Mouse (Mus musculus): Measurements from ENCODE around the gene Zbtb1. TPM values are rescaled to one million over a fixed set of nuclear protein-coding genes. Genes with fewer than 3 reads are reported as not detected.

Gene Zbtb1
- total RNA-seq, 2 experiments from 2014 or later: 9.5 to 10.9 TPM

- ATAC-seq (replicated peaks; ENCODE audit: low FRiP score, poor library complexity, severe bottlenecking): no peak
Observed at GRCm38 (mm10) chr12:76368201-76368789, 1.8 kb upstream of the Zbtb1 start.

DNA sequence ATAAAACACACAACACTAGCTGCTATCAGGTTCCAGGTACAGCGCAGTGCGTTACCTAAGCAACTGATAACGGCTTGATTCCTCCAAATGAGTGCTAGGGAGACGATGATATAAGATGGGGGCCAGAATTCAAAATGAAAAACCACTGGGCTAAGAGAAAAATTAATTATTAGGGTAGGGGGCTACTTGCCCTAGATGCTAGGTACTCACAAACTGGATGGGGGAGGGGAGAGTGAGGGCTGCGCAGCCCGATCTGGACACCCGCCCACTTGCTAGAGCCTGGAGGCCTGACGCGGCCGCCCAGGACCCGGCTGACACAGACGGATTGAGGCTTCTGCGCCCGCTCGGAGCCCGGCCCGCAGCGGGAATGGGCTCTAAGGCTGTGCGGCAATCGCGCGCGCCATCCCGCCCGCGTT, 1.3 kb upstream of the Zbtb1 start:
- ATAC-seq (replicated peaks; ENCODE audit: low FRiP score, poor library complexity, severe bottlenecking): peak; percentile 27; the same call in 1 of the 2 replicates

DNA sequence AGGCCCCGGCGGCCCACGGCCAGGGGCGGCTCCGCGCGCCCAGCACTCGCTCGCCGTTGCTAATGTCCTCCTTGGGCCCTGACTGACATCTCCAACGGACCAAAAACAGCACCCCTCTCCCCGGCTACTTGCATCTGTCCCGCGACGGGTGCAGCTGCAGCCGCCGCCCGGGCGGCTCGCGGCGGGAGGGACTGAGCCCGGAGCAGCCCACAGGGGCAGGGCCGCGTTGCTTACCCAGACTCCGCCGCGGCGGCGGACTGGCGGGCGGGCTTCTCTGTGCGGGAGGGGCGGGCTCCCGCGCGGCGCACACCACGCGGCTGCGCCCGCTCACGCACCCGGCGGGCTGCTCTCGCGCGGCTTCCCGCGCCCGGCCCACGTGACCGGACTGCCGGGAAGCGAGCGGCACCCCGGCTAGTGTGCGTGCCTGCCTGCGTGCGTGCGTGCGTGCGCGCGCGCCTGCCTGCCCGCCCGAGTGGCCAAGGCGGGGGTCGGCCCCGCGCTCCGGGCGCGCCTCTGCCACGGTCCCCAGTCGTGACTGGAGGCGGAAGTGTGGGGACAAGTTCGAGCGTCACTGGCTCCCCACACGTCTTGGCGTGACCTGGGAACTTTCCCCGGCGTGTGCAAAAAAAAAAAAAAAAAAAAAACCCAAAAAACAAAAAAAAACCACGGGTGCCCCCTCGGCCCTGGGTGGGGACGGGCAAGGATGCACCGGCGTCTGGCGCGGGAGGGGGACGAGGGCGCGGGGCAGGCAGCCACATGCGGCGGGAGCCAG, 674 bp upstream of the Zbtb1 start, which contains the start of gene Zbtb25:
Zbtb25 (minus strand) TSS at position 397 of the 772 bp plus-strand sequence.
- peak; percentile 67 for ATAC-seq (replicated peaks; ENCODE audit: low FRiP score, poor library complexity, severe bottlenecking)

DNA sequence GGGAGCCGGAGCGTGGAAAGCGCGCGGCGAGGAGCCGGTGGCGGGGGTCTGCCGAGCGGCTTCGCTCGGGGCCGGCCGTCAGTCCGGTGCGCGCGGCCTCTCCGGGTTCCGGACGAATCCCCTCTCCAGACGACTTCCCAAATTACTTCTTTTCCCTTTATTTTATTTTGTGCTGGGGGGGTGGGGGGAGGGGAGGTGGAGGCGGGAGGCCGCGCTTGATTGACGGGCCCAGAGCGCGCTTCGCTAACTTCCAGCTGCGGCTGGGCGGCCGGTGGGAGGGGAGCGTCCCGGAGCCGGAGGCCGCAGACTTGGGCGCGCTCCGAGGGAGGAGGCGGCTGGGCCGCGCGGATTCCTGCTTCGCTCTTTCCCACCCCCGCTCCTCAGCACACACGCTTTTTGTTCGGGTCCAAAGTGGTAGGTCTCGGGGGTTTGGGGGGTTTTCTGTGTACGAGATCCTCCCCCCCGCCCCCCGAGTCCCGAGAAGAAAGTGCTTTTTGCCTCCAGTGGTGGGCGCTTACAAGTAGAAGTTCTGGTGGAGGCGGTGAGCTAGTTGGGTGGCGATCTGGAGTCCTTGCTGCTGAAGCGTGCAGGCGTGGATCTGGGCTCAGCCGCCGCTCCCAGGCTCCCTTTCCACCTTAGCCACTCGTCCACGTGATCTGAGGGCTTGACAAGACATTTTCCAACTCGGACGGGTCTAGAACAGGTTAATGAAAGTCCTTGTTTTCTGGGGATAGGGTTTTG, 935 bp downstream of the Zbtb1 start:
- peak; percentile 59 for ATAC-seq (replicated peaks; ENCODE audit: low FRiP score, poor library complexity, severe bottlenecking)

DNA sequence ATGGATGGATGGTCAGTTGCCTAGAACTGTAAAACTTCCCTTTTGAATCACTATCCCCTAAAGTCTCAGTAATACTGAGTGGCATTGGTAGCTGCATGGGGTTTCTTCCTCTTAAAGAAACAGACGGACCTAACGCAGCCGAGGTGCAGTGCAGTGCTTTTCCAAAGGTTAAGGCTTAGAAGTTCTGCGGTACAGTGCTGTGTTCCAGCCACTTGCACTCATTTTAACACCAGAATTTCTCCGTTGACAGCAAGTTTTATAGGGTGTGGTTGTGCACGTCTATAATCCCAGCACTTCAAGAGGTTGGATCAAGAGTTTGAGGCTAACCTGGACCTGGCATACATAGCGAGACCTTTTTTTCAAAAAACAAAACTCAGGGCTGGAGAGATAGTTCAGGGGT, 2.0 kb downstream of the Zbtb1 start:
- no peak for ATAC-seq (replicated peaks; ENCODE audit: low FRiP score, poor library complexity, severe bottlenecking)

- no peak for ATAC-seq (replicated peaks; ENCODE audit: low FRiP score, poor library complexity, severe bottlenecking)
Observed at GRCm38 (mm10) chr12:76372881-76373818, 3.1 kb downstream of the Zbtb1 start.

DNA sequence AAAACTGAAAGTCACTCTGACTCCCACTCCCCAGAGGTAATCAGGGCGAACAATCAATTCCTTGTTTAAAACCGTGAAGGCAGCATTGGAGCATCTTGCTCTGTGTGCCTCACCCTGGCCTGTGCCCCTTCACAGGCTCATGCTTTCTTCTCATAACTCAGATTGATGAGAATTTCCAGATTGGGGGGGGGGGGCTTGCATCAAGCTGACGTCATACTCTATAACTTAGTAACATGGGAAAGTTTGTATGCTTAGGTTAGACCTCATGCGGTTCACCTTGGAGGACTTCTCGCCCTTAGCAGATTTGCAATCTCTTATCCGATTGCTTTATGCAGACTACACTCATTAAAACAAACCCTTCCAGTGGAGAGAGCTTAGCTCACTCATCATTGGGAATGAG, 3.9 kb downstream of the Zbtb1 start:
- ATAC-seq (replicated peaks; ENCODE audit: low FRiP score, poor library complexity, severe bottlenecking): no peak

DNA sequence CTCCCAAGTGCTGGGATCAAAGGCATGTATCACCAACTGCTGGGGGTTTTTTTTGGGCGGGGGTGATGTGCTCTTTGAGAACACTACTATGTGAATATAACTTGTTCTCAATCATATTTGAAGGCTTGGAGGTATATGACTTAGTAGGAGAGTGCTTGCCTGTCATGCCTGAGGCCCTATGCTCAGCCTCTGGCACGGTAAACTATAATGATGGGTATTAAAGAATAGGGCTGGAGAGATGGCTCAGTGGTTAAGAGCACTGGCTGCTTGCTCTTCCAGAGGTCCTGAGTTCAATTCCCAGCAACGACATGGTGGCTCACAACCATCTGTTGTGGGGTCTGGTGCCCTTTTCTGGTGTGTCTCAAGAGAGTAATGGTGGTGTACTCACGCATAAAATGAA, 4.8 kb downstream of the Zbtb1 start:
- ATAC-seq (replicated peaks; ENCODE audit: low FRiP score, poor library complexity, severe bottlenecking): no peak

GRCm38 (mm10) chr12:76375506-76375905, 5.4 kb downstream of the Zbtb1 start:
- peak; percentile 33 for ATAC-seq (replicated peaks; ENCODE audit: low FRiP score, poor library complexity, severe bottlenecking)

DNA sequence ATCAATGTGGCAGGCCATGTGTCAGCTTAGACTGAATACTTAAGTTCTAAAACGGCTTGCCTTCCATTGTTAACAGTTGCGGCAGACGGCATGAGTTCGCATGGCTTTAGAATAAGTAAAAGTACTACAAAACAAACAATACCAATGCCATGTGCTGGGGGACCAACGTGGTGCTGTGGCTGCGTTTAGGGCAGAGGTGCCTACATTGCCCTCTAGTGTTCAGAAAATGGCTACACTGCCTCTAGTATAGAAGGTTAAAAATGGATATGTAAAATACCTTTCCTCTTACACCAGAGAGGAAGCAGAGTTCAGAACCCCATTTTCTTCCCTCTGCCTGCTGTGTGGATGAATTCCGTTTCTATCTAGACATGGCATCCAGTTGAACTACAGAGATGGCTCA, 6.6 kb downstream of the Zbtb1 start:
- ATAC-seq (replicated peaks; ENCODE audit: low FRiP score, poor library complexity, severe bottlenecking): peak; percentile 77

DNA sequence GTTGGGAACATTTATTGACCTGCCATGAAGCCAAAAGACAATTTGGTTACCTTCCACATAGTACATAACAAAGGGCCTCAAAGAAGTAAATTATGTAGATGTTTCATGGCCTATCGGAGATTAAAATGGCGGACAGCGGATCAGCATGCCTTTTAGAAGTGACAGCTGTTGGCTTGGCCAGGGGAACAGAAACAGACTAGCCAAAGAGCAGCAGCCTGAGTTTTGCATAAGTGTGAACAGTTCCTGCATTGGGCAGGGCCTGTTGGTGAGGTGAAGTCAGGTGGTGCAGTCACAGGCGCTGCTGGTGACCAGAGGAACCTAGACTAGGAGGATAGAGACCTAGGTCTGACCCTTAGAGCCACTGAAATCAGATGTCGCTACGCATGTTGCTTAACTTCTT, 7.0 kb downstream of the Zbtb1 start:
- no peak for ATAC-seq (replicated peaks; ENCODE audit: low FRiP score, poor library complexity, severe bottlenecking)

DNA sequence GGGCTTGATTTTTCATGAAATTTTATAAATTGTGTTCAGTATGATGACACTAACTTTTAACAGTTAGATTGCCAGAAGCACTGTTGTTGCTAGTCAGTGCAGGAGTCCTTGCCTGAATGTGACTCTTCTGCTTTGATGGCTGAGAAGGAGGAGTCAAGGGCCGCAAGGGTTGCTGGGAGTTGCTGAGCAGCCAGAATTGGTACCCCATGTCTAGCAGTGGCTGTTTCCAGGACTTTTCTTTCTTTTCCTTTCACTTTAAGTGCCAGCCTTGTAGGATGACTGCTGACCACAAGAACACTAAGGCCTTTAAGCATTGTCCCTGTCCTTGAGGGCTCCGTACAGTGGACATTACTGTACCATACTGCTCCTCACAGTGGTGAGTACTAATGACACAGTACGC, 7.7 kb downstream of the Zbtb1 start:
- no peak for ATAC-seq (replicated peaks; ENCODE audit: low FRiP score, poor library complexity, severe bottlenecking)

DNA sequence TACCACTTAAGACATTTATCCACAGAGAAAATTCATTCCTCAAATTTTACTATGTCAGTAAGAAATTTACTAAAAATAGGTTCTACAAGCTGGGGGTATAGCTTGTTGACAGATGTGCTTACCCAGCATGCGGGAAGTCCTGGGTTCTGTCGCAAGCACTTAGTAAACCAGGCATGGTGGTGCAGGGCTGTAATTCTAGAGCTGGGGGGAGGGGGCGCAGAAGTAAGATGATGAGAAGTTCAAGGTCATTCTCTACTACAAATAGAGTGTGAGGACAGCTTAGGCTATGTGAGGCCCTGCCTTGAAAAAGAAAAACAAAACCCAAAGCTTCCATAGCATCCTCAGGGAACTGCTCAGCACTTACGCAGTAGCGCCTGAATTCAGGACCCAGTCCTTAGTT, 8.5 kb downstream of the Zbtb1 start:
- ATAC-seq (replicated peaks; ENCODE audit: low FRiP score, poor library complexity, severe bottlenecking): no peak

- ATAC-seq (replicated peaks; ENCODE audit: low FRiP score, poor library complexity, severe bottlenecking): no peak
Observed at GRCm38 (mm10) chr12:76380151-76380550, 10.1 kb downstream of the Zbtb1 start.

DNA sequence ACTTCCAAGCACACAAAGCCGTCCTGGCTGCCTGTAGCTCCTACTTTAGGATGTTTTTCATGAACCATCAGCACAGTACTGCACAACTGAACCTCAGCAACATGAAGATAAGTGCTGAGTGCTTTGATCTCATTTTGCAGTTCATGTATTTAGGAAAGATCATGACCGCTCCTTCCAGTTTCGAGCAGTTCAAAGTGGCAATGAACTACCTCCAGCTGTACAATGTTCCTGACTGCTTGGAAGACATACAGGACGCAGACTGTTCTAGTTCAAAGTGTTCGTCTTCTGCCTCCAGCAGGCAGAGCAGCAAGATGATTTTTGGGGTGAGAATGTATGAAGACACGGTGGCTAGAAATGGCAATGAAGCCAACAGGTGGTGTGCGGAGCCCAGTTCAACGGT, 15.3 kb downstream of the Zbtb1 start:
- ATAC-seq (replicated peaks; ENCODE audit: low FRiP score, poor library complexity, severe bottlenecking): no peak

- ATAC-seq (replicated peaks; ENCODE audit: low FRiP score, poor library complexity, severe bottlenecking): no peak
Observed at GRCm38 (mm10) chr12:76388794-76389193, 18.7 kb downstream of the Zbtb1 start.

DNA sequence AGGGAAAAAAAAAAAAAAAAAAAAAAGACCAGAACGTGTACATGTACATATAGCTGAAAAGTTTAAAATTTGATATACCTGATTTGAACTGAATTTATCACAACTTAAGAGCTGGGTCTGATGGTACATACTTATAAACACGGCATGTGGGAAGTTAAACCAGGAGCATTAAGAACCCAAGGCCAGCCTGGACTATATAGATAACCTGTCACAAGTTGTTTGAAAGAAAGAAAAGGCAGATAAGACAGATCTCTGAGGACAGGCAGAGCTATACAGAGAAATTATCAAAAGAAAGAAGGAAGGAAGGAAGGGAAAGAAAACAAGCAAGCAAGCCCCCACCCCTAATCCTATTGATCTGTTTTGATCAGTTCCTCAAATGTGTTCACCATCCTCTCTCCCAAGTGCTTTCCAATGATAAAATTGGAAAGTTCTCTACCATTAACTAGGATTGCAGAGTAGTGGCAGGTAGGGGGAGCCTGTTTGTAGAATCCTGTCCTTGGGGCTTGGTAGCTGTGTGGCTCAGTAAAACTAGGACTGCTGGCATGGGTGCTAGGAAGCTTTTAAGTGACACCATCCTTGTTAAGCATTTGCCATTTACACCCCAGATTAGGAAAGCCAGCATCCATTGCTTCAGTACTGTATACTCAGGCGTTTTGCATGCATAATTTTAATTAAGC, 21.7 kb downstream of the Zbtb1 start:
- ATAC-seq (replicated peaks; ENCODE audit: low FRiP score, poor library complexity, severe bottlenecking): peak; percentile 71; the same call in 1 of the 2 replicates

DNA sequence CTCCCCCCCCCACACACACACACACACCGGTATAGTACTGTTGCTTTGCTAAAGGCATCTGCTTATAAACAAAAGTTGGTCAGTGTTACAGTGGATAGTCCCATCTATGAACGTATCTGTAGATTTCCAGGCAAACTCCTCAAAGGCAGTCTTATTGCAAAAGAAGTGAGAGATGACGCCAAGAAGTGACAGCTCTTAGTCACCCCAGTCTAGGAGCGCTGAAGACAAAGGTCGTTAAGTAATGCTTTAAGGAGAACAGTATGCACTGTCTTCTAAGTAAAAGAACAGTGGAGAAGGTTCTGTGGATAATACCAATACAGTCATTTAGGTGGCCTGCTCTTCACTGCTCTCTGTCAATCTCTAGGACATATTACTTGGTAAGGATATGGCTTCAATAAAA, 22.9 kb downstream of the Zbtb1 start:
- ATAC-seq (replicated peaks; ENCODE audit: low FRiP score, poor library complexity, severe bottlenecking): no peak

DNA sequence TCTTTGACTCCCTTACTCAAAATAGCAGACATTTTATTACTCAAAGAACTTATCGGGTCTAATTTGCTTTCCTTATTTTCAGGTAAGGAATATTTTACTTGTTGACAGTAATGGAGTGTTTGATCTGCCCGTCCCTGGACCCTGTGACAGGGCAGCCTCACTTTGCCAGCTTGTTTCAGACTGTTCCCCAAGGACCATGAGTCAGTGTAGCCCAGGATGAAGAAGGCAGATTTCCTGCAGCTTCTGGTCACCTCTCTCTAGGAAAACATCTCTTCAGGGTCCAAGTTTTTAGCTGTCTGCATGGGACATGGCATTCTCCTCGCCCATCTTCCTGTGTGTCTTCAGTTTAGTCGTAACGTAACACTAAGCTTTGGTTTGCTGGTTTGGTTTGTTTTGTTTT, 27.2 kb downstream of the Zbtb1 start:
- no peak for ATAC-seq (replicated peaks; ENCODE audit: low FRiP score, poor library complexity, severe bottlenecking)
